Mouse (Mus musculus): Measurements from ENCODE around the gene Hsd17b6. TPM values are rescaled to one million over a fixed set of nuclear protein-coding genes. Genes with fewer than 3 reads are reported as not detected.
A peak's percentile ranks its signal among the peaks of the same experiment; 100 is the strongest.

Gene Hsd17b6
- polyA plus RNA-seq, 1 experiment: 1.6 TPM

- Histone ChIP-seq H3K4me3 (ENCODE audit: control insufficient read depth, insufficient read depth, low read length) (no peak overlapping the region), H3K27ac (ENCODE audit: control insufficient read depth, insufficient read depth, low read length) (no peak overlapping the region), H3K27me3 (ENCODE audit: control insufficient read depth, insufficient read depth, low read length) (no peaks in the 10 kb centered on the region), H3K4me1 (replicated peaks; ENCODE audit: control insufficient read depth, insufficient read depth, low read length) (no peaks in the 10 kb centered on the region), H3K36me3 (ENCODE audit: control insufficient read depth, insufficient read depth, low read length) (no peaks in the 10 kb centered on the region)
- no peak for DNase-seq
- 72% methylated on average over 3 of the region's 3 CpGs for WGBS
- TF ChIP-seq CTCF (IDR thresholded peaks at IDR 0.05; ENCODE audit: borderline replicate concordance, control insufficient read depth, extremely low read depth, insufficient read depth, low read length, poor library complexity): no peak
- TF ChIP-seq POLR2A (IDR thresholded peaks at IDR 0.05; ENCODE audit: control insufficient read depth, extremely low read depth, insufficient read depth, low read length, poor library complexity): no peak
These were observed 37.0 kb downstream of the Hsd17b6 start for GRCm38 (mm10) chr10:127970359-127970831.

DNA sequence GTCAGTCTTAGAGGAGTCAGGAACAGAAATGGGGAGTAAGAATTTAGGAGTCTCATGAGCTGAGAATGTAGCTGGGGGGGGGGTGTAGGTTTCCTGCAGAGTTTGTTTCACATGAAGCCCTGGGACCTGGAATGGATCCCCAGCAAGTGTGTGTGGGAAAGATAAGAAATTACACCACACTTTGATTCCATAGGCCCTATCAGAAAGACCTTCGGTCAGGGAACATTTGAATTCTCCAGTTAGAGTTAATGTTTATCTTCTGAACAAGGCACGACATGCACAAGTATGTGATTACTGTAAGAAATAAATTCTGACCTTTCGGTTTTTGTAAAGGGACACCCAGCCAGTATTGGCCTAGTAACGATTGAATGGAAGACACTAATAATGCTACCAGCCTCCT, 37.6 kb downstream of the Hsd17b6 start:
- H3K27ac ChIP-seq (ENCODE audit: control insufficient read depth, insufficient read depth, low read length): no peak overlapping the region
- DNase-seq: no peak
- H3K4me3 ChIP-seq (ENCODE audit: control insufficient read depth, insufficient read depth, low read length): no peak overlapping the region
- H3K4me1 ChIP-seq (replicated peaks; ENCODE audit: control insufficient read depth, insufficient read depth, low read length): no peaks in the 10 kb centered on the region
- no peaks in the 10 kb centered on the region for H3K36me3 ChIP-seq (ENCODE audit: control insufficient read depth, insufficient read depth, low read length)
- 86% methylated on average over 4 of the region's 4 CpGs for WGBS
- H3K27me3 ChIP-seq (ENCODE audit: control insufficient read depth, insufficient read depth, low read length): no peaks in the 10 kb centered on the region
- no peak for TF ChIP-seq CTCF (IDR thresholded peaks at IDR 0.05; ENCODE audit: borderline replicate concordance, control insufficient read depth, extremely low read depth, insufficient read depth, low read length, poor library complexity)
- TF ChIP-seq POLR2A (IDR thresholded peaks at IDR 0.05; ENCODE audit: control insufficient read depth, extremely low read depth, insufficient read depth, low read length, poor library complexity): no peak

- TF ChIP-seq POLR2A (IDR thresholded peaks at IDR 0.05; ENCODE audit: control insufficient read depth, extremely low read depth, insufficient read depth, low read length, poor library complexity): no peak
- TF ChIP-seq CTCF (IDR thresholded peaks at IDR 0.05; ENCODE audit: borderline replicate concordance, control insufficient read depth, extremely low read depth, insufficient read depth, low read length, poor library complexity): no peak
- no peak for DNase-seq
- WGBS: 93% methylated on average over 6 of the region's 6 CpGs
These were observed 40.9 kb downstream of the Hsd17b6 start for GRCm38 (mm10) chr10:127966506-127966905.

DNA sequence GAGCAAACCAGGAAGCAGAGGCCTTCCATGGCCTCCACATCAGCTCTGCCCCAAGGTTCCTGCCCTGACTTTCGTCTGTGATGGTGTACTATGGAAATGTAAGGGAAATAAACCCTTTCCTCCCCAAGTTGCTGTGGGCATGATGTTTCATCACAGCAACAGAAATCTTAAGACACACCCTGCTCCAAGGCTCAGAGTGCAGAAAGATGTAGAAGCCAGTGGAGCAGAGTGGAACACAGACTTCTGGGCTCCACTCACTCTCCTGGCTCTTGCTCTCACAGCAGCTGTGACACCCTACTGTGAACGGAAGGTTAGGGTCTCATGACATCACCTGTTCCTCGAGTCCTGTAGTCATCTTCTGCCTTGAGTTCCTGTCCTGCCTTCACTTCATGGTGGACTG, 43.4 kb downstream of the Hsd17b6 start:
- no peak for TF ChIP-seq CTCF (IDR thresholded peaks at IDR 0.05; ENCODE audit: borderline replicate concordance, control insufficient read depth, extremely low read depth, insufficient read depth, low read length, poor library complexity)
- no peak for TF ChIP-seq POLR2A (IDR thresholded peaks at IDR 0.05; ENCODE audit: control insufficient read depth, extremely low read depth, insufficient read depth, low read length, poor library complexity)
- no peak overlapping the region for H3K4me3 ChIP-seq (ENCODE audit: control insufficient read depth, insufficient read depth, low read length)
- H3K36me3 ChIP-seq (ENCODE audit: control insufficient read depth, insufficient read depth, low read length): no peaks in the 10 kb centered on the region
- 69% methylated on average over 3 of the region's 3 CpGs for WGBS
- no peak for DNase-seq
- H3K4me1 ChIP-seq (replicated peaks; ENCODE audit: control insufficient read depth, insufficient read depth, low read length): no peaks in the 10 kb centered on the region
- H3K27ac ChIP-seq (ENCODE audit: control insufficient read depth, insufficient read depth, low read length): no peak overlapping the region
- no peaks in the 10 kb centered on the region for H3K27me3 ChIP-seq (ENCODE audit: control insufficient read depth, insufficient read depth, low read length)

More at GRCm38 (mm10) chr10:127966506-127966905, 40.9 kb downstream of the Hsd17b6 start:
- no peaks in the 10 kb centered on the region for H3K4me1 ChIP-seq (replicated peaks; ENCODE audit: control insufficient read depth, insufficient read depth, low read length)
- H3K27me3 ChIP-seq (ENCODE audit: control insufficient read depth, insufficient read depth, low read length): no peaks in the 10 kb centered on the region
- H3K27ac ChIP-seq (ENCODE audit: control insufficient read depth, insufficient read depth, low read length): no peak overlapping the region
- H3K36me3 ChIP-seq (ENCODE audit: control insufficient read depth, insufficient read depth, low read length): no peaks in the 10 kb centered on the region
- no peak overlapping the region for H3K4me3 ChIP-seq (ENCODE audit: control insufficient read depth, insufficient read depth, low read length)

DNA sequence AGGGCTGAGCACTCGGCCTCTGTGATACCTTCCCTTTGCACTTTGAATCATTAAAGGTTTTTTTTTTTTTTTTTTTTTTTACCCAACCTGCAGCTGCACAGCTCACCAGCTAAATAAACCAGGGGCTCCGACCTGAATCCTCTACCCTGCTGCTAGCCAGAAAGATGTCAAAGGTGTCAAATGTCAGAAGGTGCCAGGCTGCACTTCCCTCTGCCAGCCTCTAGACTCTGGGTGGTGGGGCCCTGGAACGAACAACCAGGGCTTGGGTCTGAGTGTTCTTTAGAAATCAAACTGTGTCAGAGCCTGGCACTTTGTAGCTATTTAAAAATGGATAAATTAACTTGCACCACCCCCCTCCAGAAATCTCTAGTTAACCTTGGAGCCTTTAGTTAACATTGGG, 45.0 kb downstream of the Hsd17b6 start:
- TF ChIP-seq POLR2A (IDR thresholded peaks at IDR 0.05; ENCODE audit: control insufficient read depth, extremely low read depth, insufficient read depth, low read length, poor library complexity): no peak
- no peaks in the 10 kb centered on the region for H3K36me3 ChIP-seq (ENCODE audit: control insufficient read depth, insufficient read depth, low read length)
- H3K4me1 ChIP-seq (replicated peaks; ENCODE audit: control insufficient read depth, insufficient read depth, low read length): no peaks in the 10 kb centered on the region
- H3K27ac ChIP-seq (ENCODE audit: control insufficient read depth, insufficient read depth, low read length): no peak overlapping the region
- 91% methylated on average over 3 of the region's 3 CpGs for WGBS
- H3K27me3 ChIP-seq (ENCODE audit: control insufficient read depth, insufficient read depth, low read length): no peaks in the 10 kb centered on the region
- H3K4me3 ChIP-seq (ENCODE audit: control insufficient read depth, insufficient read depth, low read length): no peak overlapping the region
- no peak for DNase-seq

GRCm38 (mm10) chr10:127959161-127959679, 48.2 kb downstream of the Hsd17b6 start:
- TF ChIP-seq CTCF (IDR thresholded peaks at IDR 0.05; ENCODE audit: borderline replicate concordance, control insufficient read depth, extremely low read depth, insufficient read depth, low read length, poor library complexity): no peak
- no peak for TF ChIP-seq POLR2A (IDR thresholded peaks at IDR 0.05; ENCODE audit: control insufficient read depth, extremely low read depth, insufficient read depth, low read length, poor library complexity)
- Histone ChIP-seq H3K4me1 (replicated peaks; ENCODE audit: control insufficient read depth, insufficient read depth, low read length) (no peaks in the 10 kb centered on the region), H3K4me3 (ENCODE audit: control insufficient read depth, insufficient read depth, low read length) (no peak overlapping the region), H3K36me3 (ENCODE audit: control insufficient read depth, insufficient read depth, low read length) (no peaks in the 10 kb centered on the region), H3K27ac (ENCODE audit: control insufficient read depth, insufficient read depth, low read length) (no peak overlapping the region), H3K27me3 (ENCODE audit: control insufficient read depth, insufficient read depth, low read length) (no peaks in the 10 kb centered on the region)
- 91% methylated on average over 7 of the region's 7 CpGs for WGBS
- DNase-seq: peak; percentile 8

Measured in thymus, adult 2 months (tissue).